Mouse (Mus musculus) liver, embryonic 16.5 days (tissue): ENCODE measurements around the gene Acsbg2. TPM values are rescaled to one million over a fixed set of nuclear protein-coding genes. Genes with fewer than 3 reads are reported as not detected.

Experiments
- ATAC-seq: fragments of 200-750 bp; cut with Nextera tagmentation; 2 replicates; pipeline ENCODE4 v1.8.0; 2017; ENCODE audit warnings: low read depth, mild to moderate bottlenecking, moderate number of reproducible peaks, moderate library complexity
- H3K27ac ChIP-seq: fragments of 300-500 bp; sonication (generic); 2 replicates; pipeline ENCODE4 v1.5.1; 2014; ENCODE audit warnings: mild to moderate bottlenecking, low read length
- H3K27me3 ChIP-seq: fragments of 300-500 bp; sonication (generic); 2 replicates; pipeline ENCODE4 v1.6.1; 2014; ENCODE audit warnings: low read depth, low read length, mixed read lengths; ENCODE audit not compliant: control insufficient read depth, insufficient read depth
- H3K36me3 ChIP-seq: fragments of 300-500 bp; sonication (generic); 2 replicates; pipeline ENCODE4 v1.6.1; 2014; ENCODE audit warnings: mild to moderate bottlenecking; ENCODE audit not compliant: control insufficient read depth, insufficient read depth
- H3K4me1 ChIP-seq: fragments of 300-500 bp; sonication (generic); 2 replicates; pipeline ENCODE4 v1.6.1; 2014; ENCODE audit warnings: low read depth, low read length, mixed read lengths; ENCODE audit not compliant: control insufficient read depth
- H3K4me2 ChIP-seq: fragments of 300-500 bp; sonication (generic); 2 replicates; pipeline ENCODE4 v1.6.1; 2014; ENCODE audit warnings: low read depth, low read length, mixed read lengths
- H3K4me3 ChIP-seq: fragments of 300-500 bp; sonication (generic); 2 replicates; pipeline ENCODE4 v1.5.1; 2014; ENCODE audit warnings: low read depth, mild to moderate bottlenecking, low read length
- H3K9ac ChIP-seq: fragments of 300-500 bp; sonication (generic); 2 replicates; pipeline ENCODE4 v1.6.1; 2014; ENCODE audit warnings: low read depth, low read length
- H3K9me3 ChIP-seq: fragments of 300-500 bp; sonication (generic); replicated peaks from 2 replicates; pipeline ENCODE4 v1.6.1; 2016; ENCODE audit warnings: low read length; ENCODE audit not compliant: control insufficient read depth
- WGBS: fragments of 180-500 bp; shearing (Covaris S2); extraction: QIAGEN DNeasy Blood & Tissue Kit; methylation state at CpG from one replicate; pipeline ENCODE4 v1.1.7; 2014; ENCODE audit not compliant: insufficient replicate concordance; 5-methylcytosine and 5-hydroxymethylcytosine counted together
- polyA plus RNA-seq: library from polyadenylated mRNA; unstranded; fragments of >200 nt; fragmentation: Nextera tagmentation; extraction: Ambion mirVana; gene quantifications from 2 replicates; pipeline ENCODE4 v1.2.1, GENCODE M21; 2015

The Acsbg2 gene
- polyA plus RNA-seq, 1 experiment from 2014 or later: not detected

DNA sequence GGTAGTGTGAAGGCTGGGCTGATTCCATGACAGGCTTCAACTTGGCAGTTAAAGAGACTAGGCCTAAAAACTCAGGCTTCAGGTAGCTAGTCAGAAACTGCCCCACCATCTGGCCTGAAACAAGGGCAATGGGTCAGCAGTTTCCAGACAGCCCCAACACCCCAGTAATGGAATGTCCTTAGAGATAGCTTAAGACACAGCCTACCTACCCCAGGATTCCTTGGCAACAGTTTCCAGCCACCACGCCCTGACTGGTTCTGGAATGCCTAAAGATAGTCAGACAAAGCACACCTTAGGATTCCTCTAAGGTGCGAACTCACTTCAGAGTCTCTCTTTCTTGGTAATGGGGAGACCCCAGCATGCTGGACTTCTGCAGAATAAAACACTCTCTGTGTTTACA is 51.9 kb downstream of the Acsbg2 start:
- H3K9me3 ChIP-seq: no peaks in the 10 kb centered on the region
- ATAC-seq: no peak

DNA sequence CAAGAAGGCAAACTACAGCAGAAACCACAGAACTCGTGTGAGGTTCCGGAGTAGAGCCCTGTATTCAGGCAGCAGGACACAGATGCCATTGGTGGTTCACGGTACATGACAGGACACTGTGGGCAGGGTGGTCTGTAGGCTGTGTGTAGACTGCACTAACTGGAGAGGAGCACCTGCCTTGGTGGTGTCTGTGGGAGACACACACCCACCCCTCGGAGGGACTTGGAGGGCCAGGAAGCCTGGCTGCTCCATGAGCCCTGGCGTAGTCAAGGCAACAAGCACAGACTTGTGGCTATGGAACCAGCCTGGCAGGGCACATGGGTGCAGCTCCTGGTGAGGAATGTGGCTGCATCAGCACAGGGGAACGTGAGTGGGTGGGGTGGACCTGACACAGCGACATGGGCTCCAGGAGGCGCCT is 54.5 kb downstream of the Acsbg2 start:
- H3K27ac ChIP-seq: peak overlapping the region; percentile 51; the same call in 1 of the 2 replicates

More for the DNA sequence above, 51.9 kb downstream of the Acsbg2 start:
- no peaks in the 10 kb centered on the region for H3K27me3 ChIP-seq
- no peaks in the 10 kb centered on the region for H3K36me3 ChIP-seq
- no peak overlapping the region for H3K9ac ChIP-seq
- H3K27ac ChIP-seq: no peak overlapping the region
- WGBS: 71% methylated on average over 2 of the region's 2 CpGs
- H3K4me2 ChIP-seq: no peak overlapping the region
- no peak overlapping the region for H3K4me3 ChIP-seq
- H3K4me1 ChIP-seq: peaks cover 42% of the 10 kb centered on the region

DNA sequence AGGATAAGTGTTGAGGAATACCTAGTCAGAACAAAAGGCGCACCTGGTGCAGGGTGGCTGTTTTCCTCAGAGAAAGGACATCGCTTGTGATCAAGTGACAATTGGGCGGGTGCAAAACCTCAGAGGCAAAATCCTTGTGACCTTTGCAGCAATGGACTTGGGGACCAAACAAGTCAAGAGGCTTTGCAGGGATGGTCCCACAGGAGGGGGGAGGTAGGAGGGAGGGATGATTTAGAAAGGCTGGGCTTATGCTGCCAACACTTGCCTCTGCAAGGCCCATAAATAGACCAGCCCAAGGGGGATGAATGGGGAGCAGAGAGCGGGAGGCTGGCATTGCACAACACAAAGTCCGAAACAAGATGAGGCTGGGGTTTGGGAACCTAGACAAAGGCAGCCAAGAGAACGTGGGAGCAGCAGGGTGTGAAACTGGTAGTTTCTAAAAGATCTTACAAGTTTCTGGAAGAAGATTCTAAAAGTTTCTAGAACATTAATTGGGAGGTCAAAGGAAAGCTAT is 55.2 kb downstream of the Acsbg2 start:
- ATAC-seq: no peak
- 70% methylated on average over 6 of the region's 6 CpGs for WGBS
- Histone ChIP-seq H3K27me3 (no peaks in the 10 kb centered on the region), H3K27ac (peak overlapping the region; percentile 16; the same call in 1 of the 2 replicates), H3K36me3 (no peaks in the 10 kb centered on the region), H3K9ac (no peak overlapping the region), H3K4me2 (no peak overlapping the region), H3K4me3 (no peak overlapping the region), H3K4me1 (peaks cover 22% of the 10 kb centered on the region), H3K9me3 (no peaks in the 10 kb centered on the region)

More for the DNA sequence above, 54.5 kb downstream of the Acsbg2 start:
- no peak overlapping the region for H3K9ac ChIP-seq
- ATAC-seq: no peak
- H3K4me2 ChIP-seq: no peak overlapping the region
- no peaks in the 10 kb centered on the region for H3K27me3 ChIP-seq
- H3K9me3 ChIP-seq: no peaks in the 10 kb centered on the region
- H3K4me3 ChIP-seq: no peak overlapping the region
- H3K36me3 ChIP-seq: no peaks in the 10 kb centered on the region
- WGBS: 61% methylated on average over 8 of the region's 8 CpGs
- H3K4me1 ChIP-seq: peaks cover 19% of the 10 kb centered on the region

DNA sequence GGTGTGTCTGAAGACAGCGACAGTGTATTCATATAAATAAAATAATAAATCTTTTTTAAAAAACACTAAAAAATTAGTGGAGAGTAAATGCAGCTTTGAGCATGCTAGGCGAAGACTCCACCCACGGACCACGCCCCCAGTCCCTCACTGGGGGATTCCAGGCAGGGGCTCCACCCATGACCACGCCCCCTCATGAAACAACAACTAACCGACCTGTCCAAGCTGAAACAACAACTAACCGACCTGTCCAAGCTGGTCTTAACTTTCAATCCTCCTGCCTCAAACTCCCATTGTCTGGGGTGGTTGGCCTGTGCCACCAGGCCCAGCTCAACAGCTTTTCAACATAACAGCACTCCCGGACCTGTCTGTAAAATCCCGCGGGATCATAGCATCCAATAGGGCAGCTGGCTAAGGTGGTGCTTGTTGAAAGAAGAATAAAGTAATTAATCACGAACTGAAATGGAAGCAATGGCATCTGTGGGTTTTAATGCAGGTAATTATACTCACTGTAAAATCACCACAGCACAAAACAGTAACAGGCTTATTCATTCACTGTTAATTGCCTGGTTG is 56.1 kb downstream of the Acsbg2 start:
- H3K36me3 ChIP-seq: no peaks in the 10 kb centered on the region
- H3K9me3 ChIP-seq: no peaks in the 10 kb centered on the region
- H3K4me2 ChIP-seq: peak overlapping the region; percentile 19; the same call in 1 of the 2 replicates
- H3K27ac ChIP-seq: peak overlapping the region; percentile 48
- H3K27me3 ChIP-seq: no peaks in the 10 kb centered on the region
- 0 out of 2 replicates have a peak overlapping the region, but pooled peaks have one; percentile 20 for H3K4me3 ChIP-seq
- 31% methylated on average over 11 of the region's 11 CpGs for WGBS
- peaks cover 26% of the 10 kb centered on the region for H3K4me1 ChIP-seq
- H3K9ac ChIP-seq: no peak overlapping the region
- ATAC-seq: peak; percentile 76

- H3K9ac ChIP-seq: no peak overlapping the region
- no peaks in the 10 kb centered on the region for H3K9me3 ChIP-seq
- H3K27me3 ChIP-seq: no peaks in the 10 kb centered on the region
- no peak overlapping the region for H3K4me3 ChIP-seq
- H3K27ac ChIP-seq: no peak overlapping the region
- no peaks in the 10 kb centered on the region for H3K36me3 ChIP-seq
- ATAC-seq: no peak
- WGBS: 92% methylated on average over 3 of the region's 3 CpGs
- no peak overlapping the region for H3K4me2 ChIP-seq
- peaks cover 35% of the 10 kb centered on the region for H3K4me1 ChIP-seq
Measured at GRCm38 (mm10) chr17:56815057-56815345, 59.2 kb downstream of the Acsbg2 start.

- H3K9me3 ChIP-seq: no peaks in the 10 kb centered on the region
- H3K4me1 ChIP-seq: peaks cover 34% of the 10 kb centered on the region
- 24% methylated on average over 24 of the region's 24 CpGs for WGBS
- no peak for ATAC-seq
- no peak overlapping the region for H3K9ac ChIP-seq
- no peak overlapping the region for H3K4me2 ChIP-seq
- no peaks in the 10 kb centered on the region for H3K27me3 ChIP-seq
- no peaks in the 10 kb centered on the region for H3K36me3 ChIP-seq
- H3K27ac ChIP-seq: no peak overlapping the region
- no peak overlapping the region for H3K4me3 ChIP-seq
Measured at GRCm38 (mm10) chr17:56814316-56815056, 59.8 kb downstream of the Acsbg2 start.

- Histone ChIP-seq H3K36me3 (no peaks in the 10 kb centered on the region), H3K4me2 (no peak overlapping the region), H3K27ac (no peak overlapping the region), H3K9me3 (no peaks in the 10 kb centered on the region), H3K4me3 (no peak overlapping the region), H3K9ac (no peak overlapping the region), H3K27me3 (no peaks in the 10 kb centered on the region), H3K4me1 (peaks cover 22% of the 10 kb centered on the region)
- WGBS: 21% methylated on average over 3 of the region's 3 CpGs
- ATAC-seq: peak; percentile 47
Measured at GRCm38 (mm10) chr17:56810245-56810644, 64.0 kb downstream of the Acsbg2 start.

- H3K36me3 ChIP-seq: peaks cover 2% of the 10 kb centered on the region
- 13% methylated on average over 9 of the region's 9 CpGs for WGBS
- no peak overlapping the region for H3K4me2 ChIP-seq
- H3K9me3 ChIP-seq: no peaks in the 10 kb centered on the region
- H3K9ac ChIP-seq: no peak overlapping the region
- no peak overlapping the region for H3K4me3 ChIP-seq
- peaks cover 11% of the 10 kb centered on the region for H3K4me1 ChIP-seq
- H3K27ac ChIP-seq: no peak overlapping the region
- no peaks in the 10 kb centered on the region for H3K27me3 ChIP-seq
- peak; percentile 69 for ATAC-seq
Measured at GRCm38 (mm10) chr17:56808518-56808917, 65.7 kb downstream of the Acsbg2 start.

DNA sequence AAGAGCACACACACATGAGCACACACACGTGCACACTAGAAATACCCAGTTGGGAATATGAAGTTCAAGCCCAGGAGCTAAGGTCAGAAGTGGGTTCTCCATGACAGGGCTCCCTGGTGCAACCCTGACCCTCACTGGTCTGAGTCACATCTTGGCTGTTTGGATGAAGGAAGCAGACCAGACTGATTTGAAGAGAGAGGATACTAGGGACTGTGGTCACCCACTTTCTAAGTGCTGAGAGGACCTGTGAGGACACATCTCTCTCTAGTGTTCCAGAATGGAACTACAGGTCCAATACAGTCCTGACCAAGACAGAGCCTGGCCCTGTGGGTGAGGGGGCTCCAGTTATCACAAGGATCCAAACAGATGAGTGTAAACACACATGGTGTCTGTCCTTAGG is 68.5 kb downstream of the Acsbg2 start:
- Histone ChIP-seq H3K36me3 (peaks cover 9% of the 10 kb centered on the region), H3K4me2 (no peak overlapping the region)

More for the DNA sequence above, 68.5 kb downstream of the Acsbg2 start:
- no peaks in the 10 kb centered on the region for H3K27me3 ChIP-seq
- ATAC-seq: no peak
- no peak overlapping the region for H3K27ac ChIP-seq
- WGBS: 82% methylated on average over 1 of the region's 1 CpGs
- peaks cover 8% of the 10 kb centered on the region for H3K4me1 ChIP-seq
- no peak overlapping the region for H3K4me3 ChIP-seq
- H3K9ac ChIP-seq: no peak overlapping the region
- no peaks in the 10 kb centered on the region for H3K9me3 ChIP-seq
